Mouse (Mus musculus) stomach, postnatal 0 days (tissue): ENCODE measurements around the gene Dpf3.

Experiments used
- CTCF ChIP-seq: IDR thresholded peaks from 2 replicates; pipeline ENCODE4 v1.5.1; 2016; ENCODE audit warnings: antibody characterized with exemption, low read depth, mild to moderate bottlenecking, moderate library complexity
- EP300 ChIP-seq: optimal IDR thresholded peaks from 2 replicates; pipeline ENCODE3; 2016; ENCODE audit warnings: antibody characterized with exemption

DNA sequence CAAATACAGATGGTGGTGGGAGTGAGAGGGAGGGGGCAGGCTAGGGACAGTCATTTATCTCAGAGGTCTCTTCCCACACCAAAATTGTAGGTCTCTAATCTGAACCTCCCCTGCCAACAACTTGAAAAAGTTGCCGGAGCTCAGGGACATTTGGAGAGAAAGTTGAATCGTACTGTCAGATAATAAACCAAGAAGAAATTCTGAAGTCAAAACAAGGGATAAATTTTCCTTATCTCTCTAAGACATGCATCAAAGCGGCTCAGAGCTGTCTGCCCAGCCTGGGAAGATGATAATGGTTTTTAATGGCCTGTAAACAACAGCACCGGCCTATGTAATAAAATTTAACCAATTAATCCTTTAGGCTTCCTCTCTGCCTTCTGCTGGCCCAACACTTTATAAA is 59.9 kb downstream of the Dpf3 start:
- no peak for TF ChIP-seq CTCF
- no peak for TF ChIP-seq EP300
